Mouse (Mus musculus) megakaryocyte, embryonic 14.5 days (primary cell): ENCODE results near the gene Csnk2a2. TPM values are rescaled to one million over a fixed set of nuclear protein-coding genes. Genes with fewer than 3 reads are reported as not detected.

ENCODE experiments used
- H3K27me3 ChIP-seq: replicated peaks from 2 replicates; pipeline ENCODE3; 2012; ENCODE audit warnings: inconsistent platforms
- H3K36me3 ChIP-seq: replicated peaks from 2 replicates; pipeline ENCODE3; 2012; ENCODE audit warnings: low read length, inconsistent platforms, mixed read lengths
- H3K4me1 ChIP-seq: 2 replicates; pipeline ENCODE4 v1.6.1; 2012; ENCODE audit warnings: inconsistent platforms
- H3K4me3 ChIP-seq: replicated peaks from 2 replicates; pipeline ENCODE3; 2012; ENCODE audit warnings: moderate library complexity, mild to moderate bottlenecking, inconsistent platforms
- H3K9me3 ChIP-seq: 2 replicates; pipeline ENCODE4 v1.6.1; 2012; ENCODE audit warnings: inconsistent platforms
- FLI1 ChIP-seq: IDR thresholded peaks from 2 replicates; pipeline ENCODE4 v1.6.1; 2012; ENCODE audit warnings: low read length, inconsistent platforms, mixed read lengths
- GATA1 ChIP-seq: IDR thresholded peaks from 3 replicates; pipeline ENCODE4 v1.6.1; 2012; ENCODE audit warnings: mixed read lengths, low read length, inconsistent platforms, borderline replicate concordance
- polyA plus RNA-seq: library from polyadenylated mRNA; stranded (reverse); fragments of >175 nt; gene quantifications from 2 replicates; pipeline ENCODE4 v1.2.3, GENCODE M21; 2012; ENCODE audit warnings: low replicate concordance; ENCODE audit not compliant: insufficient read depth

Gene Csnk2a2
- polyA plus RNA-seq, 1 experiment = 6.6 TPM

DNA sequence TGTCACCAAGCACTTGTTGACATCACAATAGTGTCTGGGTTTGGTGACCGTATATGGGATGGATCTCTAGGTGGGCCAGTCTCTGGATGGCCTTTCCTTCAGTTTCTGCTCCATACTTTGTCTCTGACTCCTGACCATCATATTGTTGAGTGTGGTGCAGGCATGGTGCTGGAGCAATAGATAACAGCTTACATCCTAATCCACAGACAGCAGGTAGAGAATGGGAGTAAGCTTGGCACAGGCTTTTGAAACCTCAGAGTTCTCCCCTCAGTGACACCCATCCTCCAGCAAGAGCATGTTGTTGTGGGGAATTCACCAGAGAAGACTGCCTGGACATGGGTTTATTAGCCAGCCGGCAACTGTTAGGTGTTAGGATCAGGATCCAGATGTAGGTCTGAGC lies 50.4 kb downstream of the Csnk2a2 start:
- Histone ChIP-seq H3K4me1 (peaks cover 3% of the 10 kb centered on the region; the same call in 1 of the 2 replicates), H3K36me3 (no peaks in the 10 kb centered on the region)

DNA sequence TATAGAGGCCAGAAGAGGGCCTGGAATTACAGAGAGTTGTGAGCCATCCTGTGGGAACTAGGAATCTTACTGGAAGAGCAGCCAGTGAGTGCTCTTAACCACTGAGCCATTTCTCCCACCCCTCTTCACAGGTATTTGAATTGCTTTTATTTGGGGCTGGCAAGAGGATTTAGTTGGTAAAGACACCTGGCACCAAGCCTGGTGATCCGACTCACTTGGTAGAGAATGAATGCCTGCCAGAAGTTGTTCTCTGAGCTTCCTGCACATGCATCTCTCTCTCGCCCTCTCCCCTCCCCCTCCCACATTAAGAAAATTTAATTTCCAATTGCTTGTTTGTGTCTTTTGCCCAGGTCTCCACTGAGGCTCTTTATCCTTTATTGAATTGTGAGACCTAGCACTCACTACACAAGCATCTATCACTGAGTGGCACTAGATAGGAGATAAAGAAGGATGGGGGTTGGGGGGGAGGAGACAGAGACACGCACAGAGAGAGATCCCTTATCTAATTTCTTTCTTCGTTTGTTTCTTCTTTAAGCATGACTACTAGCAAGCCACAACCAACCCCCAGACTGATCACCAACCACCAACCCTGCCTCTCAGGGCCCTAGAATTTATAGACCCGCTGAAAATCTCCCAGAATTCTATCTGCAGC lies 52.4 kb downstream of the Csnk2a2 start:
- H3K36me3 ChIP-seq = no peaks in the 10 kb centered on the region
- no peaks in the 10 kb centered on the region for H3K27me3 ChIP-seq
- peaks cover 21% of the 10 kb centered on the region for H3K4me1 ChIP-seq
- H3K9me3 ChIP-seq = no peaks in the 10 kb centered on the region
- TF ChIP-seq FLI1 (no peak), GATA1 (no peak)
- no peak overlapping the region for H3K4me3 ChIP-seq

More for the DNA sequence above, 50.4 kb downstream of the Csnk2a2 start:
- Histone ChIP-seq H3K4me3 (no peak overlapping the region), H3K27me3 (no peaks in the 10 kb centered on the region), H3K9me3 (no peaks in the 10 kb centered on the region)
- TF ChIP-seq FLI1 (no peak), GATA1 (no peak)

DNA sequence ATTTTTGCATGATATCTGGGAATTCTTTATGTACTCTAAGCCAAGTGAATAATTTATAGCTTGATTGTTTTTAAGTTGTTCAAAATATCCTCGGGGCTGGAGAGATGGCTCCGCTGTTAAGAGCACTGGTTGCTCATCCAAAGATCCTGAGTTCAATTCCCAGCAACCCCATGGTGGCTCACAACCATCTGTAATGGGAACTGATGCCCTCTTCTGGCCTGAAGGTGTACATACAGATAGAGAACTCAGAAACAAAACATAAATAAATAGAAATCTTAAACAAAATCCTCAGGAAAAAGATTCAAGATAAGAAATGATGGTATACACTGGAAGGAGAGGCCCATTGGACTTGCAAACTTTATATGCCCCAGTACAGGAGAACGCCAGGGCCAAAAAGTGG lies 53.9 kb downstream of the Csnk2a2 start:
- no peaks in the 10 kb centered on the region for H3K27me3 ChIP-seq
- peaks cover 31% of the 10 kb centered on the region for H3K4me1 ChIP-seq
- no peak for TF ChIP-seq GATA1
- no peak for TF ChIP-seq FLI1

DNA sequence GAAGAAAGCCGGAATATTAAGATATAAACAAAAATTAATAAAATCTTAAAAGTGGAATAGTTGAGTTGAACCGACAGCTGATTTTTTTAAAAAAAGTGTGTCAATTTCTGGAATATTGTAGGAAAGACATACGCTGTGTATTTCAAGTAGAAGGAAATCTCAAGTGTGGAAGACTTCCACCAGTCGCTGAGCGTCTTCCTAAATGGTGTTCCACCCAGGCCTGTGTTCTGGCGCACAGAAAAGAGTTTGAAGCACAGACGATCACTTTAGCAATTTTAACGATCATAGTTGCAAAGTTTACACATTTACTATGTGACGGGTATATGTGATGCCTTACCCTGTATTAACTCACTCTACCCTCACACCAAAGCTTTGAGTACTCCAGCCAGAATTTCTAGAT lies 54.4 kb downstream of the Csnk2a2 start:
- Histone ChIP-seq H3K36me3 (no peaks in the 10 kb centered on the region), H3K4me3 (no peak overlapping the region), H3K27me3 (no peaks in the 10 kb centered on the region), H3K4me1 (peaks cover 35% of the 10 kb centered on the region), H3K9me3 (no peaks in the 10 kb centered on the region)
- TF ChIP-seq GATA1 (no peak), FLI1 (no peak)

More for the DNA sequence above, 53.9 kb downstream of the Csnk2a2 start:
- no peaks in the 10 kb centered on the region for H3K36me3 ChIP-seq
- no peak overlapping the region for H3K4me3 ChIP-seq
- no peaks in the 10 kb centered on the region for H3K9me3 ChIP-seq

DNA sequence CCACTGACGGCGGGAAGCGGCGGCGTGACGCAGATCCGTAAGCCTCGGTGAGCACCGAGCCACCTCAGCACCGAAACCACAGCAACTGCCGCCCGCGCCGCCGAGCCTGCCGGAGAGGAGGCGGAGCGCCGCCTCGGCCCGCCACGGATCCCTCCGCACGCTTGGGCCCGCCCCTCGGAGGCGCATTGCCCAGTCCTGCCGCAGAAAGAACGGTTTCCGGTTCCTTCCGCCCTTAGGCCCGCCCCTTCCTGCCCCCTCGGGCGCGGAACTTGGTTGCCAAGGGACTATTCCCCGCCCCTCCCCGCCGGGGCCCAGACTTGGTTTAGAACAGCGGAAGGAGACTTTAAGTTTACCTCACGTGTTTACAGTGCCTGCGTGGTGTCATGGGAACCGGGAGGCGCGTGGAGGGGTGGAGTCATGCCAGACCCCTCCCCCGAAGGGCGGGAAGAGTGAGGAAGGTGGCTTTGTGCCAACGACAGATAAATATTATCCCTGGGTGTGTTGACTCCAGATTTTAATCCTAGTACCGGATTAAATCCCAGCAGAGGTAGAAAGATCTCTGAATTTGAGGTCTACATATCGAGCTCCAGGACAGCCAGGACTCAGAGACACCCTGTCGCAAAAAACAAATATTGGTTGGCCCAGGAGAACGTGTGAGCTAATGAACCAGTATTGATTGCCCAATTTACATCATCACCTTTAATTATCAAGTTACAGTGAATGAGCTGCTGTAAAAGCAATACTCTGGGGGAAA lies 55.0 kb downstream of the Csnk2a2 start, which contains the start of gene Cfap20:
Gene Cfap20, minus strand, starts transcription at position 184 of the 754 bp plus-strand sequence.
- no peaks in the 10 kb centered on the region for H3K9me3 ChIP-seq
- no peaks in the 10 kb centered on the region for H3K27me3 ChIP-seq
- H3K4me1 ChIP-seq = peaks cover 39% of the 10 kb centered on the region
- no peaks in the 10 kb centered on the region for H3K36me3 ChIP-seq
- peak within 1 kb of the TSS; percentile 98 for H3K4me3 ChIP-seq
- TF ChIP-seq FLI1 (peak; percentile 86), GATA1 (no peak)

DNA sequence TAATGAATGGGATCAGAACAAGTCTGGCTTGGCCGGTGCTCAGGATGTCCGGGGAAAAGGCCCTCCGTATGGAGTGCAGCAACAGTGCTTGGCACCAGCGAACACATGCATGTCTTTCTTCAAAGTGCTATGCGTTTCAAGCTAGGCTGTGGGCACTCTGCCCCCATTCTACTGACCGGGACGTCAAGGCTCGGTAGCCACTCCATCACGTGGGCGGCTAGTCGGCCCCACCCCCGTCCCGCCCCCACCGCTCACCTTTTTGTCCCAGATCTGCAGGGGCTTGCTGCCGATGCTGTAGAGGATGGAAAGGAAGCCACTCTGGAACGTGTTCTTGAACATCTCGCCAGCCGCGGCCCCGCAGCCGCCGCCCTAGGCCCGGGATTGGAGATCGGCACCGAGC lies 55.6 kb downstream of the Csnk2a2 start:
- H3K36me3 ChIP-seq = no peaks in the 10 kb centered on the region
- no peaks in the 10 kb centered on the region for H3K9me3 ChIP-seq
- peaks cover 46% of the 10 kb centered on the region for H3K4me1 ChIP-seq
- peak overlapping the region; percentile 98 for H3K4me3 ChIP-seq
- no peaks in the 10 kb centered on the region for H3K27me3 ChIP-seq
- no peak for TF ChIP-seq FLI1
- TF ChIP-seq GATA1 = no peak

DNA sequence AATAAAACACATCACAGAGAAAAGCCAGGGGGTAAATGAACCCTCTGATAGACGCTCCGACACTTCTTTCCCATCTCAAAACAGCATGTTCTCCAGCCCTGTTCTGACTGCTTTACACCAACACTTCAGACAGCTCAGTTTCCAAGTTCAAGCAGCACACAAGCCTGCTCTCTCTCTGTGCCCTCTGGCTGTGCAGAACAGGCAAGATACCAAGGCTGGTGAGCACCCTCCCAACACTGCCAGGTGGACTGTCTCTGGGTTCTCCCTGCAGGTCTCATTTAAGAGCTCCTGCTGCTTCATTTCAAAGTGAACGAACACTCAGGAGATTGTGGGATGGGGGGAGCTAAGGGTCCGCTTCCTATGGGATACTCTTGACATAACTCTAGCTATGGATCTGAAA lies 56.7 kb downstream of the Csnk2a2 start:
- TF ChIP-seq GATA1 (no peak), FLI1 (no peak)
- peaks cover 57% of the 10 kb centered on the region for H3K4me1 ChIP-seq
- peak overlapping the region; percentile 98 for H3K4me3 ChIP-seq

DNA sequence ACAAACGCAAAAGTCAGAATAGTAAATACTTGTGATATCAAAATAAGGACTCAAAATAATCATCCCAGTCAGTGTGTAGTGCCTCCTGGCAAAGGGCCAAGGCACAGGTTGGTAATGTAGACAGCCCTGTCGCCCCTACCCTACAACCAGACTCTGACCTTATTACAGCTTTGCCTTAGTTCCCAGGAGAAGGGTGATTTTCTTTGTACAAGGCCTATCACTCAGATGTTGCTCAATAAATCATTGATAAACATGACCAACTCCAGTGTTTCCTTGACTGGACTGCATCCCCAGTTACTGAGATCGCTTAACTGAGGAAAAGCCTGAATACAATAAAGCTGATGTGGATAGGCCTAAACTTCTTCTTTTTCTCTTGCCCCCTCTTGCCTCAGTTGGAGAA lies 57.4 kb downstream of the Csnk2a2 start:
- Histone ChIP-seq H3K4me3 (no peak overlapping the region), H3K9me3 (no peaks in the 10 kb centered on the region), H3K27me3 (no peaks in the 10 kb centered on the region), H3K4me1 (peaks cover 63% of the 10 kb centered on the region), H3K36me3 (no peaks in the 10 kb centered on the region)
- TF ChIP-seq GATA1 (no peak), FLI1 (no peak)

More for the DNA sequence above, 56.7 kb downstream of the Csnk2a2 start:
- Histone ChIP-seq H3K36me3 (no peaks in the 10 kb centered on the region), H3K27me3 (no peaks in the 10 kb centered on the region), H3K9me3 (no peaks in the 10 kb centered on the region)

DNA sequence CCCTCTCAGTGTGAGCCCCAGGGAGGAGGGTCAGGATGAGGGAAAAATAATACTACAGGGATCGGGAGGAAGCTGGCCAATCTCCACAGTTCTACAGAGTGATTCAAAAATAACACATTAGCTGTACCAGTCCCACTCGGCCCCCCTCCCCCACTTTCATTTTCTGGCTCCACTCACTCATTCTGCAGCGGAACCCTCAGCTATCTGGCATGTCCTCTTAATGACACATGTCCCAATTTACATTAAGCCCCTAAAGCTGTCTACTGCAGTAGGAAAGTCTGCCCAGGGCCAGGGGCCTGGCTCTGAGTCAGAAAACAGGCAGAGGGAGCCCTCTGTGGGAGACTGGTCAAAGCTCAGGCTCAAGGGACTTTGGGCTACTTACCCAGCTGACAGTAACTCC lies 59.9 kb downstream of the Csnk2a2 start:
- H3K27me3 ChIP-seq = no peaks in the 10 kb centered on the region
- no peak overlapping the region for H3K4me3 ChIP-seq
- TF ChIP-seq GATA1 (no peak), FLI1 (no peak)
- H3K36me3 ChIP-seq = no peaks in the 10 kb centered on the region
- H3K4me1 ChIP-seq = peaks cover 69% of the 10 kb centered on the region
- no peaks in the 10 kb centered on the region for H3K9me3 ChIP-seq
